Mouse (Mus musculus) ES-E14 (cell line): Measurements from ENCODE around the gene Gbf1. TPM values are rescaled to one million over a fixed set of nuclear protein-coding genes. Genes with fewer than 3 reads are reported as not detected.

Experiments
- DNase-seq: peaks from one replicate; pipeline ENCODE4 v3.0.0-alpha.2; 2013; ENCODE audit warnings: low read depth, low spot score
- H3K27ac ChIP-seq: 2 replicates; pipeline ENCODE4 v1.5.1; 2012; ENCODE audit warnings: low read depth, mild to moderate bottlenecking, low read length, moderate library complexity, mixed read lengths; ENCODE audit not compliant: poor library complexity, insufficient read depth, severe bottlenecking
- H3K36me3 ChIP-seq: 2 replicates; pipeline ENCODE4 v1.6.1; 2012; ENCODE audit warnings: mild to moderate bottlenecking, low read length, moderate library complexity, mixed read lengths; ENCODE audit not compliant: control insufficient read depth, poor library complexity, insufficient read depth, severe bottlenecking
- H3K4me1 ChIP-seq, 2 experiments: fragments of 150-350 bp in 1 of 2; sonication (generic) in 1 of 2; 2 replicates each; pipeline ENCODE4 v1.6.1; 2012; ENCODE audit warnings: low read length in 2 of 2, mild to moderate bottlenecking in 1 of 2, mixed read lengths in 1 of 2; ENCODE audit not compliant: control insufficient read depth in 2 of 2, insufficient read depth in 2 of 2, poor library complexity in 1 of 2
- H3K4me3 ChIP-seq, 2 experiments: fragments of 150-350 bp in 1 of 2; sonication (generic) in 1 of 2; 2 replicates each; pipeline ENCODE4 v1.5.1; 2012; ENCODE audit warnings: low read length in 2 of 2, low read depth in 1 of 2, mild to moderate bottlenecking in 1 of 2, mixed read lengths in 1 of 2; ENCODE audit not compliant: insufficient read depth in 1 of 2, poor library complexity in 1 of 2, severe bottlenecking in 1 of 2
- H3K9ac ChIP-seq: 2 replicates; pipeline ENCODE4 v1.6.1; 2012; ENCODE audit warnings: low read depth, mild to moderate bottlenecking, low read length, mixed read lengths; ENCODE audit not compliant: poor library complexity, insufficient read depth, severe bottlenecking
- H3K9me3 ChIP-seq: fragments of 150-350 bp; sonication (generic); 2 replicates; pipeline ENCODE4 v1.6.1; 2012; ENCODE audit warnings: low read depth, mild to moderate bottlenecking, low read length; ENCODE audit not compliant: control insufficient read depth, insufficient read depth
- CHD2 ChIP-seq: IDR thresholded peaks from 2 replicates; pipeline ENCODE4 v1.6.1; 2014; ENCODE audit warnings: mild to moderate bottlenecking, low read depth, low read length, inconsistent platforms
- HCFC1 ChIP-seq: IDR thresholded peaks from 2 replicates; pipeline ENCODE4 v1.6.1; 2012; ENCODE audit warnings: low read length, inconsistent platforms, borderline replicate concordance; ENCODE audit not compliant: insufficient read depth
- MAFK ChIP-seq: IDR thresholded peaks from 2 replicates; pipeline ENCODE4 v1.6.1; 2014; ENCODE audit warnings: mild to moderate bottlenecking, low read depth, low read length, inconsistent platforms; ENCODE audit not compliant: insufficient read depth
- ZC3H11A ChIP-seq: IDR thresholded peaks from 2 replicates; pipeline ENCODE4 v1.6.1; 2012; ENCODE audit warnings: low read depth, mild to moderate bottlenecking, inconsistent platforms, low read length, borderline replicate concordance
- ZNF384 ChIP-seq: IDR thresholded peaks from 2 replicates; pipeline ENCODE4 v1.6.1; 2012; ENCODE audit warnings: low read depth, low read length, inconsistent platforms
- in situ Hi-C, 2 experiments: fragments of 600-800 bp; cut with MboI; formaldehyde crosslinking; loops; one replicate each; pipeline ENCODE4 v1.15.1; 2025; ENCODE audit warnings: low sequenced_read_pairs in 2 of 2, inconsistent platforms in 1 of 2; ENCODE audit not compliant: unreplicated experiment in 2 of 2
- total RNA-seq: library from RNA; depleted of rRNA; stranded (reverse); fragments of 300-350 nt; gene quantifications from 2 replicates; pipeline ENCODE4 v1.2.3, GENCODE M21; 2012

Gene Gbf1
- total RNA-seq, 1 experiment, result 29.0 TPM

- Histone ChIP-seq H3K36me3 (peaks cover 4% of the 10 kb centered on the region; the same call in 1 of the 2 replicates), H3K4me1 (peaks cover 0 to 7% of the 10 kb centered on the region in 2 experiments; a peak in 1 of 4 replicates), H3K9ac (no peak overlapping the region), H3K27ac (no peak overlapping the region), H3K9me3 (no peaks in the 10 kb centered on the region), H3K4me3 (no peak overlapping the region)
- TF ChIP-seq ZC3H11A, result no peak
- no peak for TF ChIP-seq CHD2
- TF ChIP-seq HCFC1, result no peak
- no peak for TF ChIP-seq MAFK
- no peak for TF ChIP-seq ZNF384
- in situ Hi-C loops, result no loop called here
- no peak for DNase-seq
Observed at GRCm38 (mm10) chr19:46302551-46302950, 150.2 kb downstream of the Gbf1 start.

DNA sequence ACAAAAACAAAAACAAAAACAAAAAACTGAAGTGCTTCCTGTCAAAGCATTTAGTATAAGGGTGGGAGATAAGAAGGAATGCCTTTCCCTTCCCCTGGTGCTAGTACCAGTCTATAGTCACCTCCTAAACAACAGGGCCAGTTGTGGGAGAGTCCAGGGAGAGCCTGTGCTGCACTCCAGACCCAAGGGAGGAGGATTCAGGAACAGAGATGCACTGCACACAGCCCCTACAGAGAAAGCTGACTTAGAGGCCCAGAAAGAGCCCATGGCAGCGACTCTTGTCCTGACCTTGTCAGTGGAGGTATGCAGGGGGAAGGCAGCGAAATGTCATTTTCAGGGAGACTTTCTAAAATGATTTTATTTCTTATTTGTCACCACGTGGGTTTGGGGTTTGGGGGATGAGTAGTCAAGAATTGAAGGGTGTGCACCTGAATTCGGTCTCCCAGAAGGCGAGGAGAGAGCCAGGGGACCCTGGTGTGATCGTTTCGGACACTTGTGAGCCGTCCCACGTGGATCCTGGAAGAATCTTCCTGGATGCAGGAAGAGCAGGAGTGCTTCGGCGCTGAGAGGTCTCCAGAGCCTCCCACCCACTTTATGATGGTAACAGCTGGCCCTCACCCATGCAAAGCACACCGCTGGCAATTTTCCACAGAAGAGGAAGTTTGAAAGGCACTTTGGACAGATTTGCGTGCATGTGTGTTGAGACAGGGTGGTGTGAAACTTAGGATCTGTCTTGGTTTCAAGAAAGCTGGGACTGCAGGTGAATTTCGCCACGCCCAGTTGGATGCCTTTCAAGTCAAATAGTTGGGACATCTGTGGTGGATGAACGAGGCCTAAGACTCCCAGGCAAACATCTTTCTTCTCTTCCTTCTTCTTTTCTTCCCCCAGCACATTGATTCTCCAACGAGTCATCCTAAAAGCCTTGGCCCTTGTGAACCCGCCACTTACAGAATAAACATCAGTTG is 151.2 kb downstream of the Gbf1 start:
- no peak overlapping the region for H3K27ac ChIP-seq
- H3K9me3 ChIP-seq, result no peaks in the 10 kb centered on the region
- H3K36me3 ChIP-seq, result peaks cover 4% of the 10 kb centered on the region; the same call in 1 of the 2 replicates
- peaks cover 0 to 15% of the 10 kb centered on the region in 2 experiments; a peak in 1 of 4 replicates for H3K4me1 ChIP-seq
- no peak for DNase-seq
- peak overlapping the region in 1 of 2 experiments; percentile 99; a peak in 1 of 4 replicates for H3K4me3 ChIP-seq
- TF ChIP-seq MAFK (no peak), CHD2 (no peak)
- H3K9ac ChIP-seq, result no peak overlapping the region
- in situ Hi-C loops, result no loop called here

- Histone ChIP-seq H3K9me3 (no peaks in the 10 kb centered on the region), H3K4me3 (peak within 1 kb of the TSS; percentile 69 to 99), H3K36me3 (peaks cover 4% of the 10 kb centered on the region; the same call in 1 of the 2 replicates), H3K4me1 (peaks cover 0 to 15% of the 10 kb centered on the region in 2 experiments; a peak in 1 of 4 replicates), H3K9ac (peak within 1 kb of the TSS; percentile 68), H3K27ac (no peak within 1 kb of the TSS)
- peak; percentile 89 for DNase-seq
- TF ChIP-seq MAFK (no peak), HCFC1 (0 out of 2 replicates have a peak, but pooled peaks have one; percentile 27), ZC3H11A (0 out of 2 replicates have a peak, but pooled peaks have one; percentile 16), ZNF384 (no peak), CHD2 (no peak)
- in situ Hi-C loops, result no loop called here
Observed at GRCm38 (mm10) chr19:46304216-46304841, 152.0 kb downstream of the Gbf1 start, which contains the start of gene Nfkb2. Gene Nfkb2 (plus strand): TSS chr19:46304320.

DNA sequence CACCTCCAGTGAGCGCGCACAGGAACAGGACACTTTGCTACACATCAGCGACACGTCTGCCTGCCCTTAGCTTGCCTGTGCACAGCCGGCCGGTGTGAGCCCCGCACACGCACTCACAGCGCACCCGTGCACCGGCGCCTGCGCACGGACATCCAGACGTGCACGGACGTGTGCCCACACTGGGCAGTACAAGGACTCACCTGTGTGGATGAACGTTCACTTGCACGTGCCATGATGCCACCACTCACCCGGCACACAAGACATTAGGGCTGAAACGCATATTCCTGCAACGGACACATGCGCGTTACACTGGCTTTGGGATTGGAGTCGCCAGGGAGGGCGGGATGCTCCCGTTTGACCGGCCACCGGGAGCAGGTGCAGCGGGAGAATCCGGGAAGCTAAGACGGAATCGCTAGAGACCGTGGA is 152.6 kb downstream of the Gbf1 start:
- Histone ChIP-seq H3K9me3 (no peaks in the 10 kb centered on the region), H3K36me3 (peaks cover 4% of the 10 kb centered on the region; the same call in 1 of the 2 replicates), H3K4me3 (peak overlapping the region; percentile 69 to 99), H3K9ac (peak overlapping the region; percentile 68), H3K4me1 (peaks cover 0 to 18% of the 10 kb centered on the region in 2 experiments; a peak in 1 of 4 replicates), H3K27ac (no peak overlapping the region)
- DNase-seq, result no peak
- no peak for TF ChIP-seq HCFC1
- TF ChIP-seq MAFK, result no peak
- in situ Hi-C loops, result no loop called here
